Mouse (Mus musculus) thymus, postnatal 36 days (tissue): ENCODE results near the gene Lingo2.
"Not testable (repeated sequence)": the region's sequence is repeated elsewhere in the genome, so short reads cannot be mapped to it uniquely, and the experiment has no call there.

ENCODE experiments used
- DNase-seq, 2 experiments: peaks; one replicate each; pipeline ENCODE4 v3.0.0; 2022; ENCODE audit warnings: mixed read lengths in 2 of 2

The Lingo2 gene

GRCm38 (mm10) chr4:36078910-36079525 lies 872.5 kb downstream of the Lingo2 start:
- no peak for DNase-seq

GRCm38 (mm10) chr4:36064701-36065100 lies 886.8 kb downstream of the Lingo2 start:
- DNase-seq: not testable (repeated sequence)

GRCm38 (mm10) chr4:36052791-36053376 lies 898.7 kb downstream of the Lingo2 start:
- no peak for DNase-seq

- no peak for DNase-seq
These were observed 911.2 kb downstream of the Lingo2 start for GRCm38 (mm10) chr4:36040361-36040760.

- no peak for DNase-seq
These were observed 912.8 kb downstream of the Lingo2 start for GRCm38 (mm10) chr4:36038742-36039141.

- DNase-seq: no peak
These were observed 919.5 kb downstream of the Lingo2 start for GRCm38 (mm10) chr4:36032039-36032438.

- DNase-seq: no peak
These were observed 937.4 kb downstream of the Lingo2 start for GRCm38 (mm10) chr4:36014181-36014580.

- no peak for DNase-seq
These were observed 959.4 kb downstream of the Lingo2 start for GRCm38 (mm10) chr4:35992005-35992763.

- DNase-seq: no peak
These were observed 965.5 kb downstream of the Lingo2 start for GRCm38 (mm10) chr4:35986012-35986411.

GRCm38 (mm10) chr4:35963532-35963931 lies 988.0 kb downstream of the Lingo2 start:
- no peak for DNase-seq

- DNase-seq: no peak
These were observed 999.7 kb downstream of the Lingo2 start for GRCm38 (mm10) chr4:35951894-35952293.

GRCm38 (mm10) chr4:35951251-35951650 lies 1000.3 kb downstream of the Lingo2 start:
- DNase-seq: no peak

- DNase-seq: no peak
These were observed 1017.4 kb downstream of the Lingo2 start for GRCm38 (mm10) chr4:35934056-35934661.

- DNase-seq: no peak
These were observed 1023.8 kb downstream of the Lingo2 start for GRCm38 (mm10) chr4:35927722-35928121.

GRCm38 (mm10) chr4:35917453-35917852 lies 1034.1 kb downstream of the Lingo2 start:
- DNase-seq: no peak

- no peak for DNase-seq
These were observed 1053.6 kb downstream of the Lingo2 start for GRCm38 (mm10) chr4:35897769-35898564.

- DNase-seq: no peak
These were observed 1065.7 kb downstream of the Lingo2 start for GRCm38 (mm10) chr4:35885591-35886542.

- no peak for DNase-seq
These were observed 1066.5 kb downstream of the Lingo2 start for GRCm38 (mm10) chr4:35884946-35885460.

- DNase-seq: no peak
These were observed 1105.0 kb downstream of the Lingo2 start for GRCm38 (mm10) chr4:35846518-35846917.

- DNase-seq: no peak
These were observed 1106.4 kb downstream of the Lingo2 start for GRCm38 (mm10) chr4:35845140-35845539.

GRCm38 (mm10) chr4:35844518-35844917 lies 1107.0 kb downstream of the Lingo2 start:
- DNase-seq: no peak
